Mouse (Mus musculus) midbrain, embryonic 11.5 days (tissue): ENCODE results near the gene Tmsb15b1. TPM values are rescaled to one million over a fixed set of nuclear protein-coding genes. Genes with fewer than 3 reads are reported as not detected.

Experiments
- ATAC-seq: fragments of 200-750 bp; cut with Nextera tagmentation; 2 replicates; pipeline ENCODE4 v1.8.0; 2017; ENCODE audit warnings: moderate TSS enrichment, moderate library complexity; ENCODE audit not compliant: low FRiP score
- DNase-seq: peaks from one replicate; pipeline ENCODE4 v3.0.0; 2015; ENCODE audit warnings: low spot score; ENCODE audit errors: missing footprints
- H3K27ac ChIP-seq: fragments of 300-500 bp; sonication (generic); 2 replicates; pipeline ENCODE4 v1.5.1; 2014; ENCODE audit warnings: low read depth, low read length
- H3K27me3 ChIP-seq: fragments of 300-500 bp; sonication (generic); 2 replicates; pipeline ENCODE4 v1.6.1; 2014; ENCODE audit warnings: mild to moderate bottlenecking, low read length, moderate library complexity, mixed read lengths; ENCODE audit not compliant: control insufficient read depth, insufficient read depth
- H3K36me3 ChIP-seq: fragments of 300-500 bp; sonication (generic); 2 replicates; pipeline ENCODE4 v1.6.1; 2014; ENCODE audit warnings: mild to moderate bottlenecking, low read length, moderate library complexity, mixed read lengths; ENCODE audit not compliant: control insufficient read depth, insufficient read depth
- H3K4me1 ChIP-seq: fragments of 300-500 bp; sonication (generic); 2 replicates; pipeline ENCODE4 v1.6.1; 2014; ENCODE audit warnings: low read length; ENCODE audit not compliant: control insufficient read depth, insufficient read depth
- H3K4me2 ChIP-seq: fragments of 300-500 bp; sonication (generic); 2 replicates; pipeline ENCODE4 v1.6.1; 2014; ENCODE audit warnings: mild to moderate bottlenecking, moderate library complexity
- H3K4me3 ChIP-seq: fragments of 300-500 bp; sonication (generic); 2 replicates; pipeline ENCODE4 v1.5.1; 2014; ENCODE audit warnings: low read depth, low read length
- H3K9ac ChIP-seq: fragments of 300-500 bp; sonication (generic); 2 replicates; pipeline ENCODE4 v1.6.1; 2014; ENCODE audit warnings: low read length
- H3K9me3 ChIP-seq: fragments of 300-500 bp; sonication (generic); 2 replicates; pipeline ENCODE4 v1.6.1; 2016; ENCODE audit warnings: low read length; ENCODE audit not compliant: control insufficient read depth
- polyA plus RNA-seq: library from polyadenylated mRNA; unstranded; fragments of >200 nt; fragmentation: Nextera tagmentation; extraction: Ambion mirVana; gene quantifications from 2 replicates; pipeline ENCODE4 v1.2.1, GENCODE M21; 2014

Gene Tmsb15b1
- polyA plus RNA-seq, 1 experiment from 2014 or later: 30.1 TPM

- Histone ChIP-seq H3K4me3 (no peak overlapping the region), H3K27me3 (no peaks in the 10 kb centered on the region), H3K36me3 (no peaks in the 10 kb centered on the region), H3K9ac (no peak overlapping the region), H3K9me3 (no peaks in the 10 kb centered on the region), H3K27ac (no peak overlapping the region), H3K4me2 (no peak overlapping the region), H3K4me1 (no peaks in the 10 kb centered on the region)
- ATAC-seq (no peak), DNase-seq (no peak)
These were observed 50.8 kb downstream of the Tmsb15b1 start for GRCm38 (mm10) chrX:136925863-136926262.

Other genes with a start within 250 kb of the Tmsb15b1 start
- 669 and 699 TPM in 2 replicates for gene Morf4l2, start 233.2 kb downstream of the Tmsb15b1 start, polyA plus RNA-seq
- 0.10 TPM in 1 of 2 replicates, not detected in the other for gene Glra4, start 196.7 kb downstream of the Tmsb15b1 start, polyA plus RNA-seq
- 12.8 and 14.0 TPM in 2 replicates for gene Plp1, start 154.2 kb downstream of the Tmsb15b1 start, polyA plus RNA-seq
- gene Rab9b, start 108.1 kb downstream of the Tmsb15b1 start, polyA plus RNA-seq: 5.3 and 5.4 TPM in 2 replicates
- not detected in 2 replicates for gene H2bfm, start 49.5 kb downstream of the Tmsb15b1 start, polyA plus RNA-seq
- 60.9 and 62.2 TPM in 2 replicates for gene Tmsb15b2, start 1.4 kb downstream of the Tmsb15b1 start, polyA plus RNA-seq
- gene Tmsb15l, start within 50 bp of the Tmsb15b1 start, polyA plus RNA-seq: 6.1 and 7.7 TPM in 2 replicates
- gene Zcchc18, start 16.3 kb upstream of the Tmsb15b1 start, polyA plus RNA-seq: 85.9 and 89.2 TPM in 2 replicates
- gene Slc25a53, start 61.4 kb upstream of the Tmsb15b1 start, polyA plus RNA-seq: 11.9 and 13.0 TPM in 2 replicates
- gene Fam199x, start 72.7 kb upstream of the Tmsb15b1 start, polyA plus RNA-seq: 13.4 and 15.1 TPM in 2 replicates
- gene Esx1, start 145.2 kb upstream of the Tmsb15b1 start, polyA plus RNA-seq: not detected in 2 replicates